Mouse (Mus musculus): ENCODE data around the gene Frmpd1. TPM values are rescaled to one million over a fixed set of nuclear protein-coding genes. Genes with fewer than 3 reads are reported as not detected.

The Frmpd1 gene
- total RNA-seq, 2 experiments from 2014 or later, result not detected

DNA sequence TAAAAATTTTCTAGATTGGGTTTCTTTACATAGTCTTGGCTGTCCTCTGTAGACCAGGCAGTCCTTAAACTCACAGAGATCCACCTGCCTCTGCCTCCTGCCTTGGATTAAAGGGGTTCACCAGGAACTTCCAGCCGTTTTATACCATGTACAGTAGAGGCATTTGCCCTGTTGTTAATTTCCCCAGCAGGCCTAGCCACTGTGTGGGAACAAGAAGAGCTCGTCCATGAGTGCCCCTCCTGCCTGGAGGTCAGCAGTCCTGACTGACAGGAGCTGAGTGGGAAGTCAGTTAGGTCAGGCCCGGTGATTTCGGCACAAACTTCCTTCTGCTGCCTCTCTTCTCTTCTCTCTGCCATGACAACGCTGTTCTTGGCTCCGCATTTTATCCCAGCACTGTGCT, 123.9 kb downstream of the Frmpd1 start:
- no peak for ATAC-seq (ENCODE audit: poor library complexity, severe bottlenecking)

DNA sequence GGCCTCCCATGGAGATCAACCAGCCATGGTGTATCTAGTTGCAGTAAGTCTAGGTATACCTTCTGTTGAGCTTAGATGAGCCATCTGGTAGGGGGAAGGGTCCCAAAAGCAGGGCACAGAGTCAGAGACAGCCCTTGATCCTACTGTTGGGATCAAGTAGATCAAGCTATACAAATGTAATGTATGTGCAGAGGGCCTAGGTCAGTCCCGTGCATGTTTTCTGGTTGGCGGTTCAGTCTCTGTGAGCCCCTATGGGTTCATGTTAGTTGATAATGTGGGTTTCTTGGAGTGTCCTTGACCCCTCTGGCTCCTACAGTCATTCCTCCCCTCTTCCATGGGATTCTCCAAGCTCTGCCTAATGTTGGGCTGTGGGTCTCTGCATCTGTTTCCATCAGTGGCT, 126.4 kb downstream of the Frmpd1 start:
- no peak for ATAC-seq (ENCODE audit: poor library complexity, severe bottlenecking)

DNA sequence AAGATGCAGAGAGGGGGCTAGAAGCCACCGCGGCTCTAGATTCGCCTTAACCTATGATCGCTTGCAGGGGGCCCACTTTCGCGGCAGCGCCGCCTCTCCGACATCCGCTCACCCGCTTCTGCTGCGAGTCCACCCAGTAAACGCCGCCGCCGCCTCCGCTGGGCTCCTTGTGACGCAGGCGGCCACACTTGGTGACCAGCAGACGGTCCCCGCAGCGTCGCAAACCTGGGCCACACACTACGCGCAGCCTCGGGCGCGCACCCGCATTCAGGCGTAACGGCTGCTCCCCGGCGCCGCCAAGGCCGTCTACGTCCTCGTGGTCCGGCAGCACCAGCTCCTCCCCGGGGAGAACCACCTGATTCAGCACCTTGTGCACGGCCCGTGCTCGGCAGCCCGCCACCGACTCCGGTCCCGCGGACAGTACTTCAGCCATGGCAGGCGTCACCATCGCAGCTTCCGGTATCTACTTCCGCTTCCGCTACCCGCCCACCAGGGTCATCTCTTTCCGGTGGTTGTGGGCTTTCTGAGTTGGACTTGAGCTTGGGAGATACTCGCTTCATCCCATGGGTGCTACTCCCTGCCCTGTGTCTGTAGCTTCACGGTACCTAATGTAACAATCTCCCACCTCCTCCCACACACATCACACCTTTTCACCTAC, 135.6 kb downstream of the Frmpd1 start:
- peak; percentile 95 for ATAC-seq (ENCODE audit: poor library complexity, severe bottlenecking)

DNA sequence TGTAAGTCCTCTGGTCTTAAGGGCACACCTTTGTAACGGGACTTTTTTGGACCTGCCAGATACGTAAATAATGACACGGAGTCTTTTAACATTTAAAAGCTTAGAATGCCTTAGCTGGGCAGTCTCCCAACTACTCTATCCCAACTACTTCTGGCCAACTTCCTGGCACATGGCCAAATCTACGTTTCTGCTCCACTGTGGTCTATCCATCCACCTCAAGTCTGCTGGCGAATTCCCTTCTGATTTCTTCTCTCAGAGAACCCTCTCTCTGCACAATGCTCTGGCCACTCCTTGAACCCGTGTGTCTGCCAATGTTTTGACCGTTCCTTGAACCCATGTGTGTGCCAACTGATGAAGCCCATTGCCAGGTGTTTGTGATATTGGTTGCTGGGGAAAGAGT, 146.5 kb downstream of the Frmpd1 start:
- no peak for ATAC-seq (ENCODE audit: poor library complexity, severe bottlenecking)

DNA sequence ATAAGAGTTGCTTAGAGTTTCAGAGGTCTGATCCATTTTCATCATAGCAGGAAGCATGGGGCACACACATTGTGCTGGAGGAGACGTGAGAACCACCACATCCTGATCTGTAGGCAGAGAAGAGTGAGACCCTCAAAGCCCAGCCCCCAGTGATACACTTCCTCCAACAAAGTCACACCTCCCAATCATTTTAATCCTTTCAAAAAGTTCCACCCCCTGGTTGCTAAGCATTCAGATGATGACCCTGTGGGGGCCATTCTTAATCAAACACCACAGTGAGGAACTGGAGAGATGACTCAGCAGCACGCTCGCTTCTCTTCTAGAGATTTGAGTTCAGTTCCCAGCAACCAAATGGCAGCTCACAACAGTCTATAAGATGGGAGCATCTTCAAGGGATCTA, 147.8 kb downstream of the Frmpd1 start:
- no peak for ATAC-seq (ENCODE audit: poor library complexity, severe bottlenecking)

Other genes starting within 250 kb of the Frmpd1 start
- gene Grhpr, start 203.5 kb upstream of the Frmpd1 start, total RNA-seq (2015), result 6.5 and 7.0 TPM in 2 replicates
- gene Grhpr, start 203.5 kb upstream of the Frmpd1 start, total RNA-seq (2017), result 2.7 and 2.8 TPM in 2 replicates
- gene Zbtb5, start 172.5 kb upstream of the Frmpd1 start, total RNA-seq (2015), result 5.6 and 8.0 TPM in 2 replicates
- gene Zbtb5, start 172.5 kb upstream of the Frmpd1 start, total RNA-seq (2017), result 9.0 TPM in 2 replicates
- 25.3 and 25.9 TPM in 2 replicates for gene Polr1e, start 166.3 kb upstream of the Frmpd1 start, total RNA-seq (2015)
- 21.0 and 24.3 TPM in 2 replicates for gene Polr1e, start 166.3 kb upstream of the Frmpd1 start, total RNA-seq (2017)
- gene Fbxo10, start 100.3 kb upstream of the Frmpd1 start, total RNA-seq (2015), result 3.4 and 4.4 TPM in 2 replicates
- gene Fbxo10, start 100.3 kb upstream of the Frmpd1 start, total RNA-seq (2017), result 4.5 and 5.4 TPM in 2 replicates
- gene Tomm5, start 76.8 kb upstream of the Frmpd1 start, total RNA-seq (2015), result 97.0 and 98.6 TPM in 2 replicates
- 94.3 and 112 TPM in 2 replicates for gene Tomm5, start 76.8 kb upstream of the Frmpd1 start, total RNA-seq (2017)
- gene Trmt10b, start 112.3 kb downstream of the Frmpd1 start, total RNA-seq (2015), result 5.8 and 11.3 TPM in 2 replicates
- 15.9 and 16.2 TPM in 2 replicates for gene Trmt10b, start 112.3 kb downstream of the Frmpd1 start, total RNA-seq (2017)
- gene Dcaf10, start 157.2 kb downstream of the Frmpd1 start, total RNA-seq (2015), result 16.8 and 19.6 TPM in 2 replicates
- 10.0 and 11.7 TPM in 2 replicates for gene Dcaf10, start 157.2 kb downstream of the Frmpd1 start, total RNA-seq (2017)
- 50.9 and 54.3 TPM in 2 replicates for gene Exosc3, start 157.9 kb downstream of the Frmpd1 start, total RNA-seq (2015)
- gene Exosc3, start 157.9 kb downstream of the Frmpd1 start, total RNA-seq (2017), result 100 and 103 TPM in 2 replicates
- gene Slc25a51, start 223.9 kb downstream of the Frmpd1 start, total RNA-seq (2015), result 29.2 and 29.3 TPM in 2 replicates
- gene Slc25a51, start 223.9 kb downstream of the Frmpd1 start, total RNA-seq (2017), result 21.5 and 26.1 TPM in 2 replicates